Mouse (Mus musculus) midbrain, embryonic 12.5 days (tissue): Measurements from ENCODE around the gene Pcdh15. TPM values are rescaled to one million over a fixed set of nuclear protein-coding genes. Genes with fewer than 3 reads are reported as not detected.

ENCODE experiments used
- ATAC-seq: fragments of 200-750 bp; cut with Nextera tagmentation; 2 replicates; pipeline ENCODE4 v1.8.0; 2017; ENCODE audit warnings: low read depth, moderate TSS enrichment, moderate library complexity; ENCODE audit not compliant: low FRiP score
- H3K27ac ChIP-seq: fragments of 300-500 bp; sonication (generic); replicated peaks from 2 replicates; pipeline ENCODE4 v1.5.1; 2016; ENCODE audit warnings: mild to moderate bottlenecking
- H3K27me3 ChIP-seq: fragments of 300-500 bp; sonication (generic); 2 replicates; pipeline ENCODE4 v1.6.1; 2016; ENCODE audit warnings: mild to moderate bottlenecking
- H3K36me3 ChIP-seq: fragments of 300-500 bp; sonication (generic); 2 replicates; pipeline ENCODE4 v1.6.1; 2016
- H3K4me1 ChIP-seq: fragments of 300-500 bp; sonication (generic); 2 replicates; pipeline ENCODE4 v1.6.1; 2016
- H3K4me2 ChIP-seq: fragments of 300-500 bp; sonication (generic); replicated peaks from 2 replicates; pipeline ENCODE4 v1.6.1; 2016; ENCODE audit warnings: mild to moderate bottlenecking, moderate library complexity
- H3K4me3 ChIP-seq: fragments of 300-500 bp; sonication (generic); 2 replicates; pipeline ENCODE4 v1.5.1; 2016; ENCODE audit warnings: mild to moderate bottlenecking
- H3K9ac ChIP-seq: fragments of 300-500 bp; sonication (generic); replicated peaks from 2 replicates; pipeline ENCODE4 v1.6.1; 2016; ENCODE audit warnings: mild to moderate bottlenecking, moderate library complexity
- H3K9me3 ChIP-seq: fragments of 300-500 bp; sonication (generic); 2 replicates; pipeline ENCODE4 v1.6.1; 2016; ENCODE audit warnings: mild to moderate bottlenecking
- WGBS: fragments of 180-500 bp; shearing (Covaris S2); methylation state at CpG from one replicate; pipeline ENCODE4 v1.1.7; 2016; 5-methylcytosine and 5-hydroxymethylcytosine counted together
- polyA plus RNA-seq: library from polyadenylated mRNA; unstranded; fragments of >200 nt; fragmentation: Nextera tagmentation; extraction: Ambion mirVana; gene quantifications from 2 replicates; pipeline ENCODE4 v1.2.1, GENCODE M21; 2016

Pcdh15 gene
- polyA plus RNA-seq, 1 experiment from 2014 or later: 2.6 TPM

DNA sequence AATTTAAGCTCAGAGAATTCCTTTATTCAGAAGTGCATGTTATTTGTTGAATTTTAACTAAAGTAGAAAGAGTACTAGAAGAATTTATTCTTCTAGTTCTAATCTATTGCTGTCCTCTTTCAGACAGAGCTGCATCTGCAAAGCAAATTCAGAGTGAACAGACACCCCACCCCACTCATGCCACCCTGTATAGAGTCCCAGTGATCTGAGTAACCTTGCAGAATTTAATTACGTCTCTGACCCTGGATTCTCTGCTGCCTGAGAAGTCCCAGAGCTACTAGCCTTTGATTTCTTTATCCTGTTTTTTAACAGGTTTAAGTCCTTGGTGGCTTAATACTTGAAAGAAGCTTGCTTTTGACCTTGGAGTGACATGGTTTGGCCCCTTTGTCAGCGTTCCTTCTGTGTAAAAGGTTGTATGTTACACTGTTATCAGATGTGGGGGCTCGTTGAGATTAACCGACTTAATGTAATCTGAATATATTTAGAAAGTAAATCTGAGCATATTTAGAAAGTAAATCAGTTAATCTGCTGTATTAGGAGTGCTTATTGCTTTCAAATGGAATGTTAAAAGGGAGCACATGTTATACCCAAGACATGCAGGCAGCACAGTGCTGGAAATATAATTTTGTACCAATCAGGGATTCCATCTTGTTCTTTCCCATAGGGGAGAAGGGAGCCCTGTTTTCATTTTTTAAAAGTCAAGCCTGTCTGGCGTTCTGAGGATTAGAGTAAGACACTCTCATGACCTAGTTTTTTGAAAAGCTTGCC is 601.6 kb downstream of the Pcdh15 start:
- Histone ChIP-seq H3K9me3 (no peaks in the 10 kb centered on the region), H3K4me2 (no peak overlapping the region), H3K4me3 (no peak overlapping the region), H3K36me3 (no peaks in the 10 kb centered on the region), H3K27ac (no peak overlapping the region), H3K27me3 (no peaks in the 10 kb centered on the region), H3K9ac (no peak overlapping the region), H3K4me1 (no peaks in the 10 kb centered on the region)
- 31% methylated on average over 5 of the region's 5 CpGs for WGBS
- no peak for ATAC-seq

DNA sequence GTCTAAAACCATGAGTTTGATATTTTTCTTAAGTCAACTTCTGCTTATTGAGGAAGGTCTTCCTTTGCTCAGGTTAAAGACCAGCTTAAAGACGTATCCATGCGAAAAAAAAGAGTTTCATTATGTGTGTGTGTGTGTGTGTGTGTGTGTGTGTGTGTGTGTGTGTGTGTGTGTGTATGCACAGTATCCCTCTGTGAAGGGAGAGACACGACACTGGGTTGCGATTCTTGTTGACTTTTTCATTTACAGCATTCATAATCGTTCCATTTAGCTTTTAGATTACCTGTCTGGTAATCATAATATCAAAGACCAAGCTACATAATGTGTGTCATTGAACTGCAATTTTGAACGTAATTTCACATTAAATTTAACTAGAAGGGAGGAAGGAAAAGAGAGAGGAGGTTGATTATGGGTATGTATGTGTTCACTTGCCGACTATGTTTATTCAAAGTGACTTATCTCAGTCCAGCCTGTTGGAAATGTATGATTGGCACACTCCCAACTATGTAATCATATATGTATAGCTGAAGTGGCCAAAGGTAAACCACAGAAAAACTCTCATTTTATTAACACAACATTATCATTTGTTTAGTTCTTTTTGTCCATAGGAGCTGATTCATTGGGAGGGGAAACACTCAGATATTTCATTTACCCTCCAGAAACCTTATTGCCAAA is 626.6 kb downstream of the Pcdh15 start:
- H3K9ac ChIP-seq: no peak overlapping the region
- H3K27me3 ChIP-seq: no peaks in the 10 kb centered on the region
- no peak overlapping the region for H3K4me2 ChIP-seq
- WGBS: 87% methylated on average over 7 of the region's 7 CpGs
- no peak for ATAC-seq
- H3K4me3 ChIP-seq: no peak overlapping the region
- H3K4me1 ChIP-seq: no peaks in the 10 kb centered on the region
- no peaks in the 10 kb centered on the region for H3K36me3 ChIP-seq
- no peak overlapping the region for H3K27ac ChIP-seq
- no peaks in the 10 kb centered on the region for H3K9me3 ChIP-seq

DNA sequence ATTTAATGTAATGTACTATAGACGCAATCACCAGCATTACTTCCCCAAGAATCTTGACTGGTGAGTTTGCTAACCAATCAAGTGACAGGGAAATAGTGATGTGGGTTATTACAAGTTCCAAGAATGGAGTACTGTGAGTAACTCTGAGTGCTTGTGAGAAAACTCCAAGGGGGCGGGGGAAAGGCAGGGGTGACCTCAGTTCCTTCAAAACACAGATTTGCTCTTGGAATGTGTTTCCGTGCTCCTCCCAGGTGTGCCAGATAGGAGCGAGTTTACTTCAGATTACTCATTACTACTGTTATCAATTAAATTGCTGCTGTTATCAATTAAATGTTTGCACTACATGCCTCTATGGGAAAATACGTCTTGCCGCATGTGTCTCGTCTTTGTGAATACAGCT is 634.1 kb downstream of the Pcdh15 start:
- Histone ChIP-seq H3K27ac (no peak overlapping the region), H3K36me3 (no peaks in the 10 kb centered on the region), H3K9me3 (no peaks in the 10 kb centered on the region), H3K9ac (no peak overlapping the region), H3K4me1 (no peaks in the 10 kb centered on the region), H3K27me3 (no peaks in the 10 kb centered on the region), H3K4me3 (no peak overlapping the region), H3K4me2 (no peak overlapping the region)
- ATAC-seq: no peak
- 86% methylated on average over 7 of the region's 7 CpGs for WGBS

DNA sequence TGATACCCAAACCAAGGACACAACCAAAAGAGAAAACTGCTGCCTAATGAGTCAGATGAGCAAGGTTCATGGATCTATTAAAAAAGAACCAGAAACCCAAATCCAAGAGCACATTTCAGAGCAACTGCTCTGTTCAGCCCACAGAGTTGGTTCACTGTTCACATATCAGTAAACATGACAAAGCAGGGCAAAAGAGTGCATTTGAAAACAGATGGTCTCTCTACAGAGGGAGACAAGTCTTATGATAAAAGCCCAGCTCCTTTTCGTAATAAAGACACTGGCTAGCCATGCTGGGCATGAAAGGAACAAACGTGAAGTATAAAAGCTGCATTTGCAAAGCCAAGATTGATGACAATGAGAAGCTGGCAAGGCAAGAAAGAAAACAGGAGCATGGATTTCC is 649.9 kb downstream of the Pcdh15 start:
- no peaks in the 10 kb centered on the region for H3K4me1 ChIP-seq
- ATAC-seq: no peak
- no peaks in the 10 kb centered on the region for H3K27me3 ChIP-seq
- no peaks in the 10 kb centered on the region for H3K9me3 ChIP-seq
- H3K4me3 ChIP-seq: no peak overlapping the region
- H3K9ac ChIP-seq: no peak overlapping the region
- H3K4me2 ChIP-seq: no peak overlapping the region
- no peak overlapping the region for H3K27ac ChIP-seq
- no peaks in the 10 kb centered on the region for H3K36me3 ChIP-seq
- WGBS: 51% methylated on average over 2 of the region's 2 CpGs

DNA sequence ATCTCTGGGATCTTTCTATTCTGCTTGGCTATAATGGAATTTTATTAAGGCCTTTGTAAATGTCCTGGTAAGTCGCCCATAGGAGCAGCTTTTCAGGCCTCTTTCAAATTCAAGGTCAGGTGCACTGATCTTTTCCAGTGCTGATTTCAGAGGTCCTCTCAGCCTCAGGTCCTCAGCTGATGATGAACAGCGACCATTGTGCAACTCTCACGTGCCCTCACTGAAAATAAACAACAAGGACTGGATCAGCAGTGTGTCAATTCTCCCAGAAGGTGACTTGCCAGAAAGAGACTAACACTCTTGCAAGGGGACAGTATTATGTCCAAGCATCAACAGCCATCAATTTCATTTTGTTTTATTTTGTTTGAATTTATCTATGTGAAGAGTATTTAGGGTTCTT is 654.7 kb downstream of the Pcdh15 start:
- Histone ChIP-seq H3K4me1 (no peaks in the 10 kb centered on the region), H3K27me3 (no peaks in the 10 kb centered on the region), H3K27ac (no peak overlapping the region), H3K9me3 (no peaks in the 10 kb centered on the region), H3K4me2 (no peak overlapping the region), H3K9ac (no peak overlapping the region), H3K36me3 (no peaks in the 10 kb centered on the region), H3K4me3 (no peak overlapping the region)
- WGBS: 67% methylated on average over 3 of the region's 3 CpGs
- ATAC-seq: no peak

DNA sequence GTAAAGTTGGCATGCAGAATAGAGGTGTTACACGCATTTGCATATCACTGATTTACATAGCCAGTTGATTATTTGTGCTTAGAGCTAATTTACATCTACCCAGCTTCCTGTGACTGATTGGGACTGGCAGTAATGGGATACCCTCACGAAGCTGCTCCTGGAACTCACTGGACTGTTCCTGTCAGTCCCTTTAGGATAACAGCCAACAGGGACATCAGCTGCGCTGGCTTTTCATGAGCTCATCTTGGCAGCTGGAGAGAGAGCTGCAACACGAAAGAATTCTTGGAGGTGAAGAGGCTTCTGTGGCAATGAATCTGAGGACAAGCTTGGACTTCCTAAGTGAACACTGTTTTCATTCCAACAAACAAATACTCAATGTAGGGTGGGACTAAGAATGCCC is 683.8 kb downstream of the Pcdh15 start:
- Histone ChIP-seq H3K27me3 (no peaks in the 10 kb centered on the region), H3K4me2 (no peak overlapping the region), H3K9me3 (no peaks in the 10 kb centered on the region), H3K36me3 (no peaks in the 10 kb centered on the region), H3K9ac (no peak overlapping the region), H3K4me3 (no peak overlapping the region), H3K4me1 (no peaks in the 10 kb centered on the region), H3K27ac (no peak overlapping the region)
- 66% methylated on average over 4 of the region's 4 CpGs for WGBS
- ATAC-seq: no peak

DNA sequence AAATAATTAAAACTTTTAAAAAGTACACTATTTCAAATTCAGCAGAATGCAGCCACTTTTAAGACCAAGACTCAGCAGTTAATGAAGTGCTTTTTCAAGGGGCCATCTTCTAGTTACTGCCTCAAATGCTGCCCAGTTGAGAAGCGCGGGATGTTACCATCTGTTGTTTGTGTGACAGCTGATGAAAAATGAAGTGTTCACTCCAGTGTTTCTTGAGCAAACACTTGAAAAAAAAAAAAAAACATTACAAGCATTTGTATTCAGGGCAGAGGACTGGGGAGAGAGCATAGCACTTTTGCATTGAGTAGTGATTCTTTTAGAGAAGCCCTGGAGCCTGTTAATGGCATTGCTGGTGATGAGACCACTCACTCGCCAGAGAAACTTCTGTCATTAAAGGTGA is 689.0 kb downstream of the Pcdh15 start:
- Histone ChIP-seq H3K36me3 (no peaks in the 10 kb centered on the region), H3K27me3 (no peaks in the 10 kb centered on the region), H3K9ac (no peak overlapping the region), H3K4me2 (no peak overlapping the region), H3K27ac (no peak overlapping the region), H3K9me3 (no peaks in the 10 kb centered on the region), H3K4me3 (no peak overlapping the region), H3K4me1 (no peaks in the 10 kb centered on the region)
- 78% methylated on average over 3 of the region's 3 CpGs for WGBS
- ATAC-seq: no peak

DNA sequence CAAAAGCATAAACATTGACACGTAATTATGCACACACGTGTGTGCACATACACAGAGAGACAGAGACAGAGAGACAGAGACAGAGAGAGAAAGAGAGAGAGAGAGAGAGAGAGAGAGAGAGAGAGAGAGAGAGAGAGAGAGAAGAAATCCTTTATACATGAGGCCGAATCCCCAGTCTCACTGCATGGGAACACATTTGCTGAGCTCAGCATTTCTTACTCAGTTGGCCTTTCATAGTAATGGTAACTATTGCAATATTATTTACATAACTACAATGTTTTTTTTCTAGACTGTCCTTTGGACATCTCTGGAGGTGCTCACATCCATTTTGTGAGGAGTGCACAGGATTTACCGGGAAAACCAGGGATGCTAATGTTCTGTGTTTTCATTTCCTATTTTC is 705.9 kb downstream of the Pcdh15 start:
- H3K4me1 ChIP-seq: no peaks in the 10 kb centered on the region
- no peak overlapping the region for H3K27ac ChIP-seq
- whole genome bisulfite sequencing: 88% methylated on average over 4 of the region's 4 CpGs
- no peak overlapping the region for H3K9ac ChIP-seq
- no peak overlapping the region for H3K4me3 ChIP-seq
- no peaks in the 10 kb centered on the region for H3K27me3 ChIP-seq
- H3K4me2 ChIP-seq: no peak overlapping the region
- H3K9me3 ChIP-seq: no peaks in the 10 kb centered on the region
- no peaks in the 10 kb centered on the region for H3K36me3 ChIP-seq
- ATAC-seq: no peak

DNA sequence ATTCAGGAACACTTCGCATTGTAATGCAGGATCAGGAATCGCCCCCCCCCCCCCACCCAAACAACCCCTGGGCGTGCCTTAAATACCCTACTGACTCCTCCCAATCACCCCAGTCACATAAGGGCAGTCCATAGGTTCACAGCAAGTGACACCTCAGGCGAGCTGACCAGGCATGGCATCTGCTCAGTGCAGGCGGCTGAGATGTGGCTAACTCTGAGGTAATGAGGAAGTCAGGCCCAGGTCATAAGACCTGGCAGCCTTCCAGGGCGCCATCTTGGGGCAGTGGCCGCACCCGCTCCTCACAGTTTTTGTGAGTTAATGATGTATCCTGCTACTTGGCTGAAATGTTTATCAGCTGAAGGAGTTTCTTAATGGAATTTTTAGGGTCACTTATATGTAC is 713.2 kb downstream of the Pcdh15 start:
- ATAC-seq: no peak

DNA sequence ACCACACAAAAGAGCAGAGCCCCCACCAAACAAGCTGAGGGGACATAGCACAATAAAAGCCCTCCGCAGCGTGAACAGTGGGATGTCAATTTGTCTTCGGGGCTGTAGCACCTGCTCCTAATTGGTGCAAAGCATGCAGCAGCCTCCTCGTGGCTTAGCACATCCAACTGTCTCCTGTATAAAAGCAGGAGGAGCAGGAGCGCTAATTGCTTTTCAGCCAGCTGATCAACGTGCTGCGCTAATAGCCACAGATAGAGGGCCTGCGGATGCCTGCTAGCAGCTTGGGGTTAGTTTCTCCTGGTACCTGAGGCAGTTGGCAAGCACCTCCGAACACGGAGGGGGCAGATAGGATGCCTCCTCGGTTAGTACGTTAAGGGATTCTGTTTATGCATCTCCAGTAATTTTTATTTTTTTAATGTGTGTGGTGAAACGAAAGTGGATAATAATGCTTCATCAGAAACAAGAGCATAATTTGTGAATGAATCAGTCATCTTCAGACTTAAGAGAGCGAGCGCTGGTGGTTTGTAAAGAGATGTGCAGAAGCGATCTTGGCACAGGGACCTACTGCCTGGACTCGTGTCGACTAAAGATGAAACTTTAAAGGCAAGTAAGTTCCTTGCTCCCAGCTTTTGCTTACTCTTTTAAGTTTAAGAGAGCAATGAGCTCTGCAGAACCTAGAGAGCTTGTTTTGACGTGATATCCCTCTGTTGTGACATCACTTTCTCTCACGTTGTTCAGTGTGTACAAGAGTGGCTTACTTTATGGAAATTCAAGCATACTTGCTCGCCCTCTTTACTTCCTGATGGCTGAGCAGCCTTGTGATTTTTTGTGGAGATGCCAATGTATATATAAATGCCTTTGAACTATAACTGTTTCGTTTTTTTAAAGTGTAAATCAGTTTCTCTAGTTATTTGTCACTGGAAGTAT is 722.8 kb downstream of the Pcdh15 start:
- H3K4me3 ChIP-seq: peak overlapping the region; percentile 20; the same call in 1 of the 2 replicates

More for the DNA sequence above, 713.2 kb downstream of the Pcdh15 start:
- Histone ChIP-seq H3K9me3 (no peaks in the 10 kb centered on the region), H3K36me3 (no peaks in the 10 kb centered on the region), H3K4me1 (no peaks in the 10 kb centered on the region), H3K27me3 (no peaks in the 10 kb centered on the region), H3K4me2 (no peak overlapping the region), H3K9ac (no peak overlapping the region), H3K4me3 (no peak overlapping the region), H3K27ac (no peak overlapping the region)
- WGBS: 81% methylated on average over 8 of the region's 8 CpGs

DNA sequence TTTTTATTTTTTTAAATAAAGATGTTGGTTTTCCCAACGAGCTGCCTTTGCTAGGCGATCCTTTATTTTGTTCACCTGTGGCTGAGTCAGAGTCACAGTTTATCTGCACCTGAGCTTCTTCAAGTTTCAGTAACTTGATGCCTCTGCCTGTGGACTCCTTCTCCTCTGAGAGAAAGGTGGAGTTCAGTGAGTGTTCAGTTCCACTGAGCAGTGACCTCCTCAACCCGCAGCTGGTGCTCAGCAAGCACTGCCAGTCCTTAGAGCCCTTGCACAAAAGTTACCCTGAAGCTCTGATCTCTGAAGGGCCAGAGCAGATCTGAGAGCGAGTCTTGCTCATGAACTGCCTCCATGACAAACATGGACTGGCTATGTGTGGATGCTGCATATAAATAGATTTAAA is 724.1 kb downstream of the Pcdh15 start:
- Histone ChIP-seq H3K9ac (no peak overlapping the region), H3K27me3 (no peaks in the 10 kb centered on the region), H3K9me3 (no peaks in the 10 kb centered on the region), H3K36me3 (no peaks in the 10 kb centered on the region), H3K4me1 (peaks cover 11% of the 10 kb centered on the region; the same call in 1 of the 2 replicates), H3K4me2 (no peak overlapping the region), H3K27ac (no peak overlapping the region), H3K4me3 (no peak overlapping the region)
- ATAC-seq: no peak
- 78% methylated on average over 4 of the region's 4 CpGs for WGBS

More for the DNA sequence above, 722.8 kb downstream of the Pcdh15 start:
- no peaks in the 10 kb centered on the region for H3K36me3 ChIP-seq
- no peak overlapping the region for H3K27ac ChIP-seq
- no peak overlapping the region for H3K9ac ChIP-seq
- H3K4me2 ChIP-seq: peak overlapping the region; percentile 51
- no peaks in the 10 kb centered on the region for H3K9me3 ChIP-seq
- peaks cover 11% of the 10 kb centered on the region; the same call in 1 of the 2 replicates for H3K4me1 ChIP-seq
- WGBS: 32% methylated on average over 22 of the region's 22 CpGs
- peak; percentile 84 for ATAC-seq
- H3K27me3 ChIP-seq: no peaks in the 10 kb centered on the region

DNA sequence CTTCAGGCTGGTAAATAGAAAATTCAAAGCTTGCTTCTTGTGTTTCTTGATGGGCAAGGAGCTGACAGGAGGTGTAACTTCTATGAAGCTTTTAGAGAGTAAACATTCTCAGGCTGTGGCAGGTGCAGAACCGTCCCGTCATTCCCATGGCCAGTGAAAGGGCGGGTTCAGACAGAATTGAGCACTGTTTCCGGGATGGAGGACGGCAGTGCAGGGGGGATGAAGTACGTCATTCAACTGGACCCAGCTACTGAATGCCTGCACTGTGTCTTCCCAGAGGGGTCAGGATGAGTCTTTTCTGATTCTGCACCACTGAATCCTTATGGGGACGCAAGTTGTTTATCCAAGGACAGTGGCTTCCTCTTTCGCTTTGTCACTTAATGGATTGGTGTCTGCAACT is 727.2 kb downstream of the Pcdh15 start:
- Histone ChIP-seq H3K9ac (no peak overlapping the region), H3K4me3 (no peak overlapping the region), H3K27ac (no peak overlapping the region), H3K27me3 (no peaks in the 10 kb centered on the region), H3K9me3 (no peaks in the 10 kb centered on the region), H3K4me2 (no peak overlapping the region), H3K36me3 (no peaks in the 10 kb centered on the region), H3K4me1 (peaks cover 8% of the 10 kb centered on the region; the same call in 1 of the 2 replicates)
- ATAC-seq: no peak
- WGBS: 63% methylated on average over 8 of the region's 8 CpGs
